Mouse (Mus musculus) liver (tissue): Measurements from ENCODE around the gene Mid1.

Experiments
- DNase-seq: peaks from one replicate; pipeline ENCODE4 v3.0.0-alpha.2; 2020; ENCODE audit warnings: mixed read lengths

Gene Mid1

GRCm38 (mm10) chrX:169826947-169827346 is 141.9 kb downstream of the Mid1 start:
- no peak for DNase-seq

DNA sequence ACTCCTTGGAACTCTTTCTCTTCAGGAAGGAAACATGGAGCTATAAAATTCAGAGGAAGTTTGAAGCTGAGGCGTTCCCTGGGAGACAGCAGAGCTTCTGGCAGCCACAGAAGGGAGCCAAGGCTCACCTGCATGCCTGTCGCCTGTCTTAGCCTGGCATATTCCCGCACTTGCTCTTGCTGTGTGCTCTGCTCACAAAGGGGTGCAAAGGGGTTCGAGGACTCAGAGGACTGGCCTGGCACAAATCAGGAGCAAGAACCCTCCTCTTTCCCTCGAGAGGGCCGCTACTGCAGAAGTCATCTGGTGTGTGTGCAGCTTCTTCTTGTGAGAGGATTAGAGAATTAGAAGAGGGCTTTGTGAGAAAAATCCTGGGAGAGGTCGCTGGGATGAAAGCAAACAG is 142.7 kb downstream of the Mid1 start:
- no peak for DNase-seq

- DNase-seq, result no peak
Measured at GRCm38 (mm10) chrX:169828136-169828535, 143.1 kb downstream of the Mid1 start.

GRCm38 (mm10) chrX:169830052-169830451 is 145.1 kb downstream of the Mid1 start:
- DNase-seq, result no peak

DNA sequence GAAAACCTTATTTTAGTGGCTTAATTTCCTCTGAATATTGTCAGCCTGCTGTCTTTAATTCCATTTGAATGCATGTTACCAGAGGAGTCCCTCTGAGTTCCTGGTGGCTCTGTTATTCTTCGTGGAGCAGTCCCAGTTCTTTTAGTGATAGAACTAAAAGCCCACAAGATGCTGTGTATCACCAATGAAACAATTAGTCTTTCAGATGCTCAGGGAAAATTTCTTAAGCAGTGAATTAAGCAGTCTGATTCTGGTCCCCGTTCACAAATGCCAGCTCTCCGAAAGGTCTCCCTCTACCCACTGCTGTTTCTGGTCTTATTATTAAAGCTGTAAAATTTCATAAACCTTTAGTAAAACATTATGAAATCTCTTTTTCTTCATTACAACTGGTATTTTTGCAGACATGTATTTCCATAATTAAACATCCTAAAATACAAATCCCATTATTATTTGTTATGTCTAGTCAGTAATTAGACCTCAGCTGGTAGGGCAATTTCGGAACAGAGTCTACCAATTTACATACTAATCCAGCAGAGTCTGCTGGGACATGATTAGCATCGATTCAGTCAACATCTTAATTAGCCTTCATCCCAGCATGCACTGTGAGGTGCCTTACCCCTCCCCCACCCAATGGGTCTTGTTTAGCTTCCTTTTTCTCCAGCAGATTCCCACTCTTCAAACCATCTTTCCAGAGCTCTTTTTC is 153.1 kb downstream of the Mid1 start:
- no peak for DNase-seq

DNA sequence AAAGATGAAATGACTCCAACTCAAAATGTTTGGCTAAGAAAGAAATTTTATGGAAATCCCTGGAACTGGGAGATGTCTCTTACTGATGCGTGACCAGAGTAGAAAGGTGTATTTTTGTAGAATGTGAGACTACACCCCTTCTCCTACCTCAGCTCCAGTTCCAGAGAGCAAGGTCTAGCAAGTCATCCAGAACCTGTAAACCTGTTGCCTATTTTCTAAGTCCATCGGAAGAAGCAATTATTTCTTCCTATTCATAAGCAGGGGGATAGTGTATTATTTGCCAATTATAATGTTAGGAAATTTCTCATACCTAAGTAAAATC is 153.6 kb downstream of the Mid1 start:
- no peak for DNase-seq

DNA sequence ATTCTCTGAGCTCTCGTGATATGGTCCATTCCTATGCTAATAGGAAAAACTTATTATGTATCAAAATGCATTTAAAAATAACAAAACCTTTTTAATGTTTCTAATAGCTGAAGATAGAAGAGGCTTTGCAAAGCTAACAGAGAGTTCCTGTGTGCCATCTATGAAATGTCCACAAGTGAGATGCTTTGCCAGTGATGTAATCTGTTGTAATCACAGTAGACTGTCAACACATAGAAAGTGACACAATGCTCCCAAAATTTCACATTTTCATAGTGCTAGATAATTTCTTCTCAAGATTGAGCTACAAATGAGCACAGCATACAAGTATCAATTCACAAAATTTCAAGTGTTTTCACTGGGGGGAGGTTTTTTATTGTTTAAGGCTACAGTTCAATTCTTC is 158.3 kb downstream of the Mid1 start:
- DNase-seq, result no peak

GRCm38 (mm10) chrX:169844150-169844772 is 159.3 kb downstream of the Mid1 start:
- DNase-seq, result no peak

DNA sequence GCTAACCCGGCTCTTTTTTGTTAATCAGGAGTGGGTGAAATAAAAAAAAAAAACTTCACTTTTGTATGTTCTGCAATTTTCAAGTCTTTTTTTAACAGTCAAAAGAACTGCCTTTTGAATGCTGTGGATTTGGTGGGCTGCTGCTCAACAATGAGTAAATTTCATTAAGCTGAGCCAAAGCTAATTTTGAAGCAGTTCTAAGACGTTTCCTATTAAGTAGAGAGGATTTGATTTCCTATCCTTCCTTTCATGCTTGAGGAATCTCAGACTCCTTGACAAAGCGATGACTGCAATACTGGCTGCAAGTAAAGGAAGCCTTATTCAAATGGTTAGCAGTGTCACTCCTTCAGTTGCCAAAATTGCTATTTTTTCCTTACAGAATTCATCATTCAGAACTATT is 161.2 kb downstream of the Mid1 start:
- no peak for DNase-seq

DNA sequence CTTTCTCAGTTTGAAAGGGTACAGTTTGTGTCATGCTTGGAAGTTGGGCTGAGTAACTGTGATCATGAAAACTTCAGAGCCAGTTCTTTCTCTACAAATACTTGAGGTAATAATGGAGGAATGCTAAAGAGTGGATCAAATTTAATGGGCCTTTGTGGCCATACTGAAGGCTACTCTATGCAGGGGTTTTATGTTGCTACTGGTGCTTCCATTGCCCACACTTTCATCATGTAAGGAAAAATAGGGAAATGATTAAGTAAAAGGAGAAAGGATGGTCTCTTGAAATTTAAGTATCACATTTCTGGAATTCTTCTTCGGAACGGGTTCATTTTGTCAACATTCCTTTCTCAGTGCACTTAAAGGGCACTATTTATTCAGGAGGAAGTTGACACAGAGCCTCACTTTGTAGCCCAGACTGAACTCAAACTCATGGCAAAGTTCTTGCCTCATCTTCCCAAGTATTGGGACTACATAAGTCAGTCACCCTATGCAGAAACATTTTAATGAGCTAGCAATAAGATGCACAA is 176.3 kb downstream of the Mid1 start:
- DNase-seq, result no peak

GRCm38 (mm10) chrX:169862440-169862839 is 177.4 kb downstream of the Mid1 start:
- DNase-seq, result no peak

DNA sequence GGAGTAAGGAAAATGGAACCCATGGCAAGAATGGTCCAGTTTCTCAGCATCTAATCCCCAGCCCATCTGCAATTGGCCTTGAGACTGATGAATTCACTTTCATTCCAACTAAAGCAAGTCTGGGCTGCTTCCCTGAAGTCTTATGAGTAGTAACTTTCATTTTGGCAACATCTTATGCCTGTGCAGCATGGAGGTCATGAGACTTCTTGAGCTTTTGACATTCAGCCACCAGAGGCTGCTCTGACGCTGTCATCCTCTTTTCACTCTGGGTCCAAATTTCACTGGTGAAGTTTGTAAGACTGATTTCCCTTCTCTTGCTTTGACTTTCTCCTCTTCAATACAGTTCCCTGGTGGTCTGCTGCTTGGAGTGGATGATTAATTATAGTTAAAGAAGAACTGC is 177.8 kb downstream of the Mid1 start:
- no peak for DNase-seq

DNA sequence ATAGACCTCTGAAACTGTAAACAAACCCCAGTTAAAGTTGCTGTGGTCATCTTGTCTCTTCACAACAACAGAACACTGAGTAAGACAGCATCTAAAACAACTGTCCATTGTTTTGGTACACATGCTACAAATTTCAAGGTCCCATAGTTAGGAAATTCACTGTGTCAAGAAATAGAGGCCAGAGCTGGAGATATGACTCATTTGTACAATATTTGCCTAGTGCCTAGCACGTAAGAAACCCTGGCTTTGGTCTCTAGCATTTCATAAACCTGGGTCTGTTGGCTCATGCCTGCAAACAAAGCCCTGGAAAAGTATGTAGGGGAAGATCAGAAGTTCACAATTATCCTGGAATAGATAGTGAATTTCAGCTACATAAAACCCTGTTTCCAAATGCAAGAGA is 178.8 kb downstream of the Mid1 start:
- no peak for DNase-seq

- no peak for DNase-seq
Measured at GRCm38 (mm10) chrX:169868223-169868622, 183.2 kb downstream of the Mid1 start.

DNA sequence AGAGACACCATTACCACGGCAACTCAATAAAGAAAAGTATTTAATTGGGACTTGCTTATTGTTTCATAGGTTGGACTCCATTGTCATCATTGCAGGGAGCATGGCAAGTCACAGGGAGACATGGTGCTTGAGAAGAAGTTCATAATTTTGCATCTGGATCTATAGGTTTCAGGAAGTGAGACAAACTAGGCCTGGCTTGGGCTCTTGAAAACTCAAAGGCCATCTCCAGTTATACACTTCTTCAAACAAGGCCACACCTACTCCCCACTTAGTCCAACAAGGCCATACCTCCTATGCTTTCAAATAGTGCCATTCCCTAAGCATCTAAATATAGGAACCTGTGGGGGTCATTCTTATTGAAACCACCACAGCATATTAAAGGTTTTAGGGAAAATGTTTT is 189.5 kb downstream of the Mid1 start:
- DNase-seq, result no peak

DNA sequence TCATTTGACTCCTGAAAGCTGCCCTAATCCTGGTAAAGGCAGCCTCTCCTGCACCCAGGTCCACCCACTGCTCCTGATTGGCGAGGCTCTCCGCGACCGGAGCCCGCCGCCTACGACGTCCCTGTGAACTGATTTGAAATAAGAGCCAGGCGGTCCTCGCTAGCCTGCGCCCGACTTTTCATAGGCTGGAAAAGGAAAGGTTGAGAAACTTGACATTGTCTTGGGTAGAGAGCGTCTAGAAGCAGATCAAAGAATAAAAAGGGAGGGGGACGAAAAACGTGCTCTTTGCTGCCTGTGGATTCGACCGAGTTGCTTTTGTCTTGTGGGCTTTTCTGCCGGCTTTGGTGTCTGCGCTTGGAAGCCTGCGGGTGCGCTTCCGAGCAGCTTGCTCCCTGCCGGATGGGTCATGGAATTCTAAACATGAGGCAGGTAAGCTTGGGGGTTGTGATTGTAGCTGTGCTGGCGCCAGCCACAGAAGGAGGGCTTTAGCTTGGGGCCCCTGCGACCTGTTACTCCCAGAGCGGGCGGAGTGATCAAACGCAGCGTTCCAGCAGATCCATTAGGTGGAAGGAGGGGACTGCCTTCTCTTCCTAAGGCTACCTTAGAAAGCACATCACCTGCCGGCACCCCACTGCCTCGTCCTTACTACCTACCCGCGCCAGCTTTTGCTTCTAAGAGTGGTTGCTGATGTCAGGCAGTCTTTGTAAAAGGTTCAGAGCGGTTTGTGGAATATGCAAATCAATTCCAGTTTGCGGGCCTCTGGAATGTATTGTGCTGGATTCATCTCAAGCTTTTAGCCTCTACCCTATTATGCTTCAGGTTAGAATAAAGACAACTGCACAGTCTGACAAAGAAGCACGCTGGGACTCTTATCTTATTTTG is 194.7 kb downstream of the Mid1 start:
- peak; percentile 58 for DNase-seq

DNA sequence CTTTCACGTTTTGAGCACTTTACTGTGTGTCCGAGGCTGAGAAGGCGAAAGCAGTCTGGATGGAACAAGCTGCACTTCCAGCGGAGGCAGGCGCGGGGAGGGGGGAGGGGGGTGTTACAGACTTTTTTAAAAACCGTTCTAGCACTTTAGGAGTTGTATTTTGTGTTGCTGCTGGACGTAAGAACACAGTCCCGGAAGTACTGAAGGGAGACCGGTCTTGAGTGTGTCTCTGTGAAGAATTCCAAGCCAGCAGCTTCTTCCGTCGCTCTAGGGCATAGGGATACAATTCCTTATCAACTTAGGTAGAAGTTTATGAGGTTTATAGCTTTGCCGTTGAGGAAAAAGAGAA is 195.3 kb downstream of the Mid1 start:
- no peak for DNase-seq

DNA sequence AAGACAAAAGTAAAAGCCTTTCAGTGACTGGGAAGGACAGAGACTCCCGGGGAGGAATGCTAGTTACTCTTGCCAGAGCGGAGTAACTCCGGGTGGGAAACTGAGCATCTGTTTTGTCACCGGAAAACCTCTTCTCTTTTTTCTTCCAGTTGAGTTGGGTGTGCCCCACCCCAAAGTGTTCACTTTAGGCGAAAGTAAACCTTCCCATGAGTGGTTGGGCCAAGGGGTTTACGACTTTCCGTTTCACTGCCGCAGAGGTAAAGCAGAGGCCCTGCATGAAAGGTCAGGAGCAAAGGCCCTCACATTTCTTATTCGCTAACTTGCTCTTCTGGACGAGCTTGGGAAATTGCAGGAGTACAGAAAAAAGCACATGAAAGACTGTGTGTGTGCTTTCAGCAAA is 195.8 kb downstream of the Mid1 start:
- no peak for DNase-seq

GRCm38 (mm10) chrX:169881253-169882219 is 196.5 kb downstream of the Mid1 start:
- DNase-seq, result no peak

DNA sequence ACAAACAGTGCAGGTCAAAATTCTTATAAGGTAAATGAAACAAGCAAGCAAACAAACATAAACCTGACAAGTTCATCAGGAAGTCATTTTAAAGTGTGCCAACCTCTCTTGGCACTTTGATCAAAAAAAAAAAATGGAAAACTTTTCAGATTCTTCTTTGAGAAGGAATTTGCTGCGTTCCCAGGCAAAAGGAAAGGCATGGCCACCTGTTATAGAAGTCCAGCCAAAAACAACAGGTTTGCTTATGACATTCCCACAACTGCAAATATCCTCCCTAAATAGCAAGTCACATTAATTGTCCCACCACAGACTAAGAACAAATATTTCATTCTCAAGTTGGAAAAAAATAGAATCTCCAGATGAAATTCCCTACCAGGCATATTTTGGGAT is 197.2 kb downstream of the Mid1 start:
- no peak for DNase-seq

- DNase-seq, result no peak
Measured at GRCm38 (mm10) chrX:169883536-169884272, 198.7 kb downstream of the Mid1 start.

- DNase-seq, result no peak
Measured at GRCm38 (mm10) chrX:169890541-169890940, 205.5 kb downstream of the Mid1 start.
